Mouse (Mus musculus) macrophage (primary cell): ENCODE results near the gene Adi1. TPM values are rescaled to one million over a fixed set of nuclear protein-coding genes. Genes with fewer than 3 reads are reported as not detected.

Experiments
- H3K27ac ChIP-seq: fragments of 350-480 bp; formaldehyde crosslinking; 2 replicates; pipeline ENCODE4 v1.9.0; 2021
- H3K36me3 ChIP-seq: fragments of 350-480 bp; formaldehyde crosslinking; 2 replicates; pipeline ENCODE4 v1.9.0; 2021; ENCODE audit errors: inconsistent target
- H3K4me3 ChIP-seq: fragments of 350-480 bp; formaldehyde crosslinking; 2 replicates; pipeline ENCODE4 v1.9.0; 2021; ENCODE audit errors: inconsistent target
- H3K79me2 ChIP-seq: fragments of 350-480 bp; formaldehyde crosslinking; 2 replicates; pipeline ENCODE4 v1.9.0; 2021; ENCODE audit errors: inconsistent target
- WGBS: methylation state at CpG from one replicate; pipeline ENCODE4 v1.1.7; 2026; ENCODE audit warnings: inconsistent platforms; ENCODE audit not compliant: missing documents; 5-methylcytosine and 5-hydroxymethylcytosine counted together
- polyA plus RNA-seq: library from polyadenylated mRNA; stranded (reverse); fragments of 250-400 nt; gene quantifications from 3 replicates; pipeline ENCODE4 v1.2.4, GENCODE M21; 2018; ENCODE audit warnings: inconsistent platforms

The Adi1 gene
- polyA plus RNA-seq, 1 experiment from 2014 or later = 88.4 TPM

DNA sequence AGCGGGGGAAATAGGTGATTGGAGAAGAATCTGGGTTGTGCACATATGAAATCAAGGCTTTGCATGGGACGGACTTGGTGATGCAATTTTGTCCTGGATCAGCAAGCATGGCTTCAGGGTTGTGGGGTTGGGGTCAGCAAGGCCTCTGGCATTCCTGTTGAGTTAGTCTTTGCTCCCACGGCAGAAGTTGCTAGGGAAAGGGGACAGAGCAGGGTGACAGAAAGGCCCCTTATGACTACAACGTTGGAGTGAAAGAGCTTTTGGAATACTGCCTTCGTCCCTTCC is 836 bp downstream of the Adi1 start:
- Histone ChIP-seq H3K27ac (peak overlapping the region; percentile 87), H3K4me3 (peak overlapping the region; percentile 64), H3K79me2 (peaks cover 34% of the 10 kb centered on the region), H3K36me3 (peaks cover 24% of the 10 kb centered on the region; the same call in 1 of the 2 replicates)
- 61% methylated on average over 5 of the region's 5 CpGs for WGBS

DNA sequence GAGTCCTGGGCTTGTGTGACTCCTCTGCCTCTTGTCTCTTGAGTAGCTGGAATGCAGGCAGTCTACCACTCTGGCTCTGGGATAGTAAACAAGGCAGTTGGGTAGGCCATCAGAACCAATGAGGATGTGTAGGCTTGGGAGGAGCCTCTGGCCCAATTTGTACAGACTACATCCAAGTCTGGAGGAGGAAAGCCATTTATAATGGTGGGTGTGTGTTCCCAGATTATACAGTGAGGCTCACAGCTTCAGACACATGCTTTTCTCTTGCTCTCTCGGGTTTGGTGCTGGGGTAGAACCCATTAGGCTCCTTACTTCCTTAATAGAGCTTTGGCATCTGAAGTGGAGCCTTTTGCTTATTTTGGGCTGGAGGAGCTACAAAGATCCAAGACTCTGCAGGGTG is 9.6 kb downstream of the Adi1 start:
- H3K27ac ChIP-seq = no peak overlapping the region
- no peaks in the 10 kb centered on the region for H3K79me2 ChIP-seq
- H3K36me3 ChIP-seq = peaks cover 39% of the 10 kb centered on the region
- WGBS = 100% methylated on average over 1 of the region's 1 CpGs
- no peak overlapping the region for H3K4me3 ChIP-seq

DNA sequence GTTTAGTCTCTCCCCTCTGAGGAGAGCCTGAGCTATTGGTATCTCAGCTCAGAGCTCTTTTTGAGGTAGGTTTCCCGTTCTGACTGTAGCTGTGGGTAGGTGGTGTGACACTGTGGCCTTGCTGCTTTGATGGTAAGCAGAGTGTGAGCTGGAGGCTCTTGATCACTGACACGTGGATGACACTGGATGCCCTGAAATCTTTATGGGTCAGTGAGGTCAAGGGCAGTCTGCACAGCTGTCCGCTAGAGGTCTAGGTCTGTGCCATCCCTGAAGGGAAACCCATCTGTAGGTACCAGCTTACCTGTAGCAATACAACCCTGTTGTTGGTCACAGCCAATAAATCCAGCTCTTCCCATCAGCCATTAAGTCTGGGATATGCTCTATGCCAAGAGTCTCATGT is 10.7 kb downstream of the Adi1 start:
- H3K4me3 ChIP-seq = no peak overlapping the region
- WGBS = 92% methylated on average over 3 of the region's 3 CpGs
- no peak overlapping the region for H3K27ac ChIP-seq
- no peaks in the 10 kb centered on the region for H3K79me2 ChIP-seq
- H3K36me3 ChIP-seq = peaks cover 40% of the 10 kb centered on the region

DNA sequence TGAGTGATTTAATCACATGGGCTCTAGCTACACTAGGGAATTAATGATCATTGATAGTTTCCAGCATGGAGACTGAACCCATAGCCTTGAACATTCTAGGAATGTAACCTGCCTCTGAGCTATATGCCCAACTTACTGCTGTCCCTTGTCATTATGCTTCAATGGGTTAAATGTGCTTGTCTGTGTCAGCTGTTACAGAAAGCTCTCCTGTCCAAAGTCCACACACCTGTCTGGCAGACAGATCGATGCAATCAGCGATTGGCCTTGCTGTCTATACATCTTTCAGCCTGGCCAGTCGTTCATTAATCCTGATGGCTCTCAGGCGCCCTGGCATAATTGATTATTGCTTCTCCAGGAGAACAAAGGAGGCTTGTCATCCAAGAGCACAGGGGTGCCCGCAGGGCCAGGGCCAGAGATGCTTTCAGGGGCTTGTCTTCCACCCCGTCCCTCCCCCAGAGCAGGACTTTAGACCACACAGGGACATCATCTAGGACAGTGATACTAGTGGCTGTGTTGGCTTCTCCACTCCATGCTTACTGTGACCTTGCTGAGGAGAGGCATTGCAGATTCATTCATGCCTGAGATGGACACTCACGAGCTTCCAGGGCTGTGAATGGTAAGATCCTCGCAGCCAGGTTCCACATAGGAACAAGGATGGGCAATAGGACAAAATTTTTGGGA is 11.3 kb downstream of the Adi1 start:
- Histone ChIP-seq H3K4me3 (no peak overlapping the region), H3K27ac (no peak overlapping the region), H3K36me3 (peaks cover 40% of the 10 kb centered on the region), H3K79me2 (no peaks in the 10 kb centered on the region)
- 93% methylated on average over 8 of the region's 8 CpGs for WGBS

DNA sequence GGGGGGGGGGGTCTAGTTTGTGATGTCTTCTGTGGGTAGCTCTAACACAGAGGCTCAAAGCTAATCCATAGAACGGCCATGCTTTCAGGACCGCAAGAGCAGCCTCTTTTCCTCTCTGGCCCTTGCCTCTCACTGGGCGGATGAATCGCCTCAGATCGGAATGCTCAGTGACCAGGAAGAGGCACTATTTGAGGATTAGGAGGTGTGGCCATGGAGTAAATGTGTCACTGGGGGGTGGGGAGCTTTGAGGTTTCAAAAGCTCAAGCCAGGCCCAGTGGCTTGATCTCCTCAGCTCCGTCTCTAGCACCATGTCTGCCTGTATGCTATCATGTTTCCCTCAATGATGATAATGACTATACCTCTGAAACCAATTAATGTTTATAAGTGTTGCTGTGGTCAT is 14.0 kb downstream of the Adi1 start:
- no peak overlapping the region for H3K27ac ChIP-seq
- H3K4me3 ChIP-seq = no peak overlapping the region
- H3K79me2 ChIP-seq = no peaks in the 10 kb centered on the region
- 96% methylated on average over 6 of the region's 6 CpGs for WGBS
- H3K36me3 ChIP-seq = peaks cover 56% of the 10 kb centered on the region

DNA sequence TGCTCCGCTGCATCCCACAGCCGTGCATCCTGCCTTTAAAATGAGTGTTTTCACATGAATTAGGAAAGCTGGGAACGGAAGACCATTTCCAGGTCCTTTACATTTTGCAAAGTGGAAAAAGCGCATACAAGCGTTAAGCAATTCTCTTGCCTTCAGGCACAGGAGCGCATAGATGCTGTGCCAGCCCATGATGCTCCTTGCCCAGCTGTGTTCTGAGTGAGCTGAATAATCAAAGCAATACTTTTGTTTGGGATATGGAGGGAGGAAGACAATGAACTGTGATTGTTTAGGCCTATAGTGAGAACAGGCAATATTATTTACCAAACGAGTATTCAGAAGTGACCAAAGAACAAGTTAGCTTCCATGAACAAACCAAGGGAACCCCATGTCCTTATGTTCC is 15.7 kb downstream of the Adi1 start:
- H3K4me3 ChIP-seq = no peak overlapping the region
- 94% methylated on average over 7 of the region's 7 CpGs for WGBS
- H3K36me3 ChIP-seq = peaks cover 68% of the 10 kb centered on the region
- H3K27ac ChIP-seq = no peak overlapping the region
- H3K79me2 ChIP-seq = no peaks in the 10 kb centered on the region

DNA sequence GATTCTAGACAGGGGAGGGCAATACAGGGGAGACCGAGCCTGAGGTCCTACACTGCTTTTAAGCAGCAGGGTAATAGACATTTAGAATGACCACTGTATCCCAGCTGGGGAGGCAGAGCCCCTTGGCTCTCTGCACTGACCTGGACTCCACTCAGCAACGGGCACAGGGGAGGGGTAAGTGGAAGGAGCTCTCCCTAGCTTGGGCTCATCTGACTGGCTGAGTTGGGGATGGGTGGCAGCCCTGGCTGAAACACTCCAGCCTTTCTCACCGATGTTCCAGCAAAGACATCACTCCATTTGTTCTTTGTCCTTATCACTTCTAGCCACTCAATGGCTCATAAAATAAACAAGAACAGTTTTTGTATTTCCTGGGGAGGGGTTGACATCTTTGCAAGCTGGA is 18.7 kb downstream of the Adi1 start:
- 97% methylated on average over 3 of the region's 3 CpGs for WGBS
- H3K36me3 ChIP-seq = peaks cover 84% of the 10 kb centered on the region
- H3K4me3 ChIP-seq = no peak overlapping the region
- H3K79me2 ChIP-seq = no peaks in the 10 kb centered on the region
- no peak overlapping the region for H3K27ac ChIP-seq

DNA sequence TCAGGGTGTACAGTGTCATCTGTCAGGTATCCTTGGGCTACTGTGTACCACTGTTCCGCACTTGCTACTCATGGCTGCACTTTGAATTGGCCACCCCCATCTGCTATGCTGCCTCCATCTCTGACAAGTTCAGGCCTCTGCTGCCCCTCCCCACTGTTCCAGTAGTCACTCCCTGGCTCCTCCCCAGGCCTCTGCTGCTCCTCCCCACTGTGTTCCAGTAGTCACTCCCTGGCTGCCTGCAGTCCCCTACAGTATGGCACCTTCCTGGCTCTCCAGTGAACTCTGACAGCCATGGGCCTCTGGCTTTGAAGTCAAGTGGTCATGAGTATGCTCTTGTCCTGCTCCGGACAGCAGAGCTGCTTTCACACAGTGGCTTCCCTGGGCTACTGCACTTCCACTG is 19.2 kb downstream of the Adi1 start:
- WGBS = 100% methylated on average over 2 of the region's 2 CpGs
- Histone ChIP-seq H3K4me3 (no peak overlapping the region), H3K27ac (no peak overlapping the region), H3K36me3 (peaks cover 81% of the 10 kb centered on the region), H3K79me2 (no peaks in the 10 kb centered on the region)

DNA sequence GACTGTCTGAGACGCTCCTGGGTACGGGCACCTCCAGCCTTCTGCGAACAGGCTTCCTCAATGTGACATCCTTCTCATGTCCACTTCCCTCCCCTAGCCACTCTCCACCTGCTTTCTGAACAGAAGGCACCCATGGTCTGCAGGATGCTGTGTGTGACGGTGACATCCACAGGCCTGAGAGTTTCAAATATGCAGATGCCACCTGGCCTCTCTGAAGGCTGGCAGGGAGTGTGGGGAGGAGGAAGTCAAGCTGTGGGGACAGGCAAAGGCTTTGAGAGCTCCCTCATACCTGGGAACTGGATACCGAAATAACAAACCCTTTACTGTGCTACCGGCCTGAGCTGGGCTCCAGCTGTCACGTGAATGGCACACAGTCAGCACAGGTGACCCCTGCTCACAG is 19.7 kb downstream of the Adi1 start:
- WGBS = 94% methylated on average over 7 of the region's 7 CpGs
- H3K79me2 ChIP-seq = no peaks in the 10 kb centered on the region
- H3K4me3 ChIP-seq = no peak overlapping the region
- H3K36me3 ChIP-seq = peaks cover 75% of the 10 kb centered on the region
- H3K27ac ChIP-seq = no peak overlapping the region

DNA sequence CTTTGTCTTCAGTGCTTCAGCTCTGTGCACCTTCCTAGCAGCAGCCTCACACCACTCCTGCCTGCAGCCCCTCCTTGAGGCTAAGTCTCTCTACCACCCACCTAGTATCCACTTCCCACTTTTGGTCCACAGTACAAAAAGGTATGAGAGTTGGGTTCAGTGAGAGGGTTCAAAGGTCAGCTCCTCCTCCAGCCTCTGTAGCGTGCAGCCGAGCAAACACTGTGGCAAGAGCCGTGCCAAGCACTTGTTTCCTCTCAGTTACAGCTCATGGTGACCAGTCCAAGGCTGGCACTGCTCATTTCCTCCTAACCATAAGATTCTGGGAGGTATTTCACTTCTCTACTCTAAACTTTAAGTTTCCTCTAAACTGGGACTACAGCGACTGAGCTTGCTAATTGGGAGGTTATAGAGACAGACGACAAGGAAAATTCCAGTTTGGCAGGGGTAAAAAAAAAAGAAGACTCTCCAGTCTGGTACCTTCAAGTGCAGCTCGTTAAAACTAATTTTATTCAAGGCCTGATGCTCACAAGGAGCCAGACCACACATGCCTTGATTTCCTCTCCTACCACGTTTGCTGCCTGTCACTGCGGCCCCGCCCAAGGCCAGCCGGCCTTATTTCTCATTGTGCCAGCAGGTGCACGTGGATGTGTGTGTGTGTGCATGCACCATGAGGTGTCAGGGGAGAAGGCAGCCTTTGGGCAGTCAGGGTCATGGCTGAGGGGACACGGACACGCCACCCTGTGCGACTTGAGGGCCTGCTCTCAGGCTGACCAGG is 23.0 kb downstream of the Adi1 start:
- H3K27ac ChIP-seq = no peak overlapping the region

DNA sequence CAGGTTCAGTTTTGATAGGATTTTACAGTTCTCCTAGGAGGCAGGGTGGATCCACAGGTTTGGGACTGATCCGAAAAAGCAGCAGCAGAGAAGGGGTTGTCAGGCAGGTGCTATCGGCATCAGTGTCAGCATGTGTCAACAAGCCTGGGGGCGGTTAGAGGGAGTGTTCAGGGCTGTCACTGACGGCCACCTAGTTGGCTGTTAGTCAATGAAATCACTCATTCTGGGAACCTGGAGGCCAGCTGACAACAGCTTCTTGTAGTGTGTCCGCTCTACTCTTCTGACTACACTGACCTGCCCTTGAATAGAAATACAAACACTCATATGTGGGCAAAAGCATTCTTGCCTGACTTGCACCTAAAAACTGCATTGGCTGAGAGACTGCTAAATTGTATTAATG is 24.1 kb downstream of the Adi1 start:
- peaks cover 41% of the 10 kb centered on the region for H3K36me3 ChIP-seq
- no peak overlapping the region for H3K4me3 ChIP-seq
- H3K79me2 ChIP-seq = no peaks in the 10 kb centered on the region
- no peak overlapping the region for H3K27ac ChIP-seq
- WGBS = 93% methylated on average over 5 of the region's 5 CpGs

More for the DNA sequence above, 23.0 kb downstream of the Adi1 start:
- 70% methylated on average over 14 of the region's 14 CpGs for WGBS
- H3K36me3 ChIP-seq = peaks cover 44% of the 10 kb centered on the region
- H3K79me2 ChIP-seq = no peaks in the 10 kb centered on the region
- H3K4me3 ChIP-seq = no peak overlapping the region

DNA sequence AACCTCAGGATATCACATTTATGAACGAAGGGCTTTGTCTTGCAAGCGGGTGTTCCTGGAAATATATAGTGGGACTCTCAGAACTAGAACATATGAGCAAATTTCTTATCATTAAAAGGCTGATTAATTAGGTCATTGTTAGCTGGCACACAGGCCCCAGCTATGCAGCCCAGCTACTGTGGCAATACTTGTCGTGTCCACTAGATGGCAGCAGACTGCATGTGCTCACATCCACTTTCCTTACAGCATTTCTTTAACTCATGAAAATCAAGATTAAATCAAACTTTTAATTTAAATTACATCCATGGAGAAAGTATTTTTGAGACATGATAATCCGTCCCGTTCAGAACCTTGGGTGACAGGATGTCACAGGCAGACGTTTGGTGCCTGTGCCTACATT is 24.6 kb downstream of the Adi1 start:
- H3K79me2 ChIP-seq = no peaks in the 10 kb centered on the region
- no peak overlapping the region for H3K27ac ChIP-seq
- H3K36me3 ChIP-seq = peaks cover 35% of the 10 kb centered on the region; the same call in 1 of the 2 replicates
- H3K4me3 ChIP-seq = no peak overlapping the region
- 39% methylated on average over 6 of the region's 6 CpGs for WGBS

DNA sequence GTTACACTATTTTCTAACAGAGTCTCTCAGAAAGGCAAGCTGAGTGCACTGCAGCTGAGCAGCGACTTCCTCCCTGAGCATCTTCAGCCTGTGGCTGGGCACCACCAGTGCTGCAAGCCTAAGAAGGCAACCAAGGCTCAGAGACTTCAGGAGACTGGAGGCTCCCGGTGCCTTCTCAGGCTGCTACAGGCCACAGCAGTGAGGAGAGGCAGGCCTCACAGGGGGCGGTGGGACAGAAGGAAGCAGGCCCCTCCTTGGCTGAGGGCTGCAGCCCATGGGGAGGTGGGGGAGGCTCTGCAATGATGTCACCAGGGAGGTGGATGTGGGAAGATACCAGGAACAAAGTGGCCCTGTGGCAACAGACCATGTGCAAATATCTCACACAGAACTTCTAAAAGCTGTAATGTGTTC is 25.1 kb downstream of the Adi1 start:
- Histone ChIP-seq H3K27ac (no peak overlapping the region), H3K79me2 (no peaks in the 10 kb centered on the region), H3K4me3 (no peak overlapping the region), H3K36me3 (peaks cover 31% of the 10 kb centered on the region; the same call in 1 of the 2 replicates)
- 63% methylated on average over 3 of the region's 3 CpGs for WGBS

DNA sequence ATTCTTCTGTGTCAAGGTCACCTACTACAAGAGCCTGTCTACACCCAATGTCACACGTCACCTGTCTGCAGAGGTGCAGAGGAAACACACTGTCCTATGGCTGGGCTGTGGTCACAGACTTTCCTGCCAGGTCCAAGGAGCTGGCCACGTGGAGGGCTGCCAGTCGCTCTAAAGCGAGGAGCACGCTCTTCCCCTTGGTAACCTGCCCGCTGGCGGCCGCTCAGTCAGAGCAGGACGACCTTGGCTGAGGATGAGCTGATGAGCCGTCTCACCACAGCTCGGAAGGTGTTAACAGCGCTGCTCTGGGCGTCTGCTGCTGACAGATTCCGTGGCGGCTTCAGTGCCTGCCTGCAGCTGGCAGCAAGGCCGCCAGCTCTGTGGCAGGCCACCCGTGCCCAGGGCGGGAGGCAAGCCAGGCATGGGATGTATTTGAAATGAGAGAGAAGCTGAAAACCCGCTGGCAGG is 25.6 kb downstream of the Adi1 start:
- no peaks in the 10 kb centered on the region for H3K79me2 ChIP-seq
- 84% methylated on average over 19 of the region's 19 CpGs for WGBS
- H3K4me3 ChIP-seq = no peak overlapping the region
- H3K36me3 ChIP-seq = peaks cover 27% of the 10 kb centered on the region; the same call in 1 of the 2 replicates
- no peak overlapping the region for H3K27ac ChIP-seq

DNA sequence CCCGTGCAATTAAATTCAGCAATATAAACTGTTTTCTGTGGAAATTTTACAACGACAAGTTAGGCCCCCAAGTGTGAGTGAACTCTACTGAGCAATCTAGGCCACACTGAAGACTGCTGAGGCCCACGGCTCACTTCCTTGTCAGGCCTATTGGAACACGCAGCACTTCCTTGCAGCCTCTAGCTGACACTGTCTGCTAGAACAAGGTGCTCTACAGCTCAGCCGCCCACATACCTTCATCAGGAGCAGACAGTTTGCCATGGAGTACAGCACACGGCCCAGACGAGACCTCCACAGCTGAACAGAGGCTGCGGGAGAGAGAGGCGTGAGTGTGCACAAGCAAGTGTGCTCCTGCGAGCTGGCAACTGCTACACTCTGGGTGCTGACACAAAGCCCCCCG is 26.3 kb downstream of the Adi1 start:
- Histone ChIP-seq H3K79me2 (no peaks in the 10 kb centered on the region), H3K4me3 (no peak overlapping the region), H3K27ac (no peak overlapping the region), H3K36me3 (0 out of 2 replicates have a peak, but pooled peaks cover 20% of the 10 kb centered on the region)
- WGBS = 90% methylated on average over 11 of the region's 11 CpGs
